ENCODE assay signal across 13 mouse cellular contexts in the genomic region with DNA sequence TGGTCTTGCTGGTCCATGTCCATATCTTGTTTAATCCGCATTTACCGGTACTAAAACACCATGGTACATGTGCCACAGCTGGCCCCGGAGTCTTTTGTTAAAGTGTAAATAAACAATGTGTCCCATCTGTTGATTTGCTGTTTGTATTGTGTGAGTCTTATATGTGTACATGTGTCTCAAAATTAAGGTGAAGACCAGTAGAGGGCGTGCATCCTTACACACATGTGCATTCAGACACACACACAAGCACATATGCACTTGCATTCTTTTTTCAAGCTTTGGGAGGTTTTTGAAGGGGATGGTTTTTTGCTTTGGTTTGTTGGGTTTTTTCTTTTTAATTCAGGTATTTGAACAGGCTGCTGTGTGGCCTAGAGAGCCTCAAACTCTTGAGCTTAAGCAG. TPM values are rescaled to one million over a fixed set of nuclear protein-coding genes. Genes with fewer than 3 reads are reported as not detected.
DNase-seq lines count a peak whose midpoint lies in the region; ATAC-seq and TF ChIP-seq lines count a peak whose summit lies in the region.
"Had no signal": no experiment of that assay in that cellular context is flagged by ENCODE, and none has a peak within 500 bp of the region (broad histone marks: within the 10 kb centered on the region; RNA-seq: fewer than 3 reads in every experiment).

No protein-coding gene starts in this region.

- no peaks in the 10 kb centered on the region for H3K27me3 ChIP-seq in cerebellum, adult 2 months (ENCODE audit: control insufficient read depth, insufficient read depth, low read length)
- H3K27me3 ChIP-seq in intestine, postnatal 0 days (replicated peaks; ENCODE audit: control insufficient read depth, insufficient read depth, low read length), result no peaks in the 10 kb centered on the region
- H3K27me3 ChIP-seq in intestine, embryonic 16.5 days (replicated peaks; ENCODE audit: control insufficient read depth, insufficient read depth, low read length), result no peaks in the 10 kb centered on the region
- H3K27me3 ChIP-seq in midbrain, postnatal 0 days (ENCODE audit: insufficient read depth, low read length), result no peaks in the 10 kb centered on the region
- H3K27me3 ChIP-seq in midbrain, embryonic 13.5 days, result no peaks in the 10 kb centered on the region
- H3K27me3 ChIP-seq: lung, embryonic 15.5 days had no signal

- no peak overlapping the region for H3K4me2 ChIP-seq in intestine, postnatal 0 days (replicated peaks; ENCODE audit: low read depth)
- H3K4me2 ChIP-seq in intestine, embryonic 16.5 days (ENCODE audit: low read depth, low read length), result no peak overlapping the region
- H3K4me2 ChIP-seq in midbrain, postnatal 0 days (ENCODE audit: low read depth, low read length, poor library complexity, severe bottlenecking), result no peak overlapping the region
- no peak overlapping the region for H3K4me2 ChIP-seq in midbrain, embryonic 13.5 days (replicated peaks)
- H3K4me2 ChIP-seq: lung, embryonic 15.5 days had no signal

- H3K36me3 ChIP-seq in intestine, postnatal 0 days (ENCODE audit: control insufficient read depth, insufficient read depth), result peaks cover 63% of the 10 kb centered on the region
- peaks cover 38% of the 10 kb centered on the region for H3K36me3 ChIP-seq in intestine, embryonic 16.5 days (ENCODE audit: control insufficient read depth, insufficient read depth, low read length)
- H3K36me3 ChIP-seq in midbrain, postnatal 0 days (ENCODE audit: insufficient read depth, low read length), result peaks cover 48% of the 10 kb centered on the region
- peaks cover 78% of the 10 kb centered on the region for H3K36me3 ChIP-seq in midbrain, embryonic 13.5 days

- peak; percentile 29; the same call in 1 of the 2 replicates for TF ChIP-seq CTCF in cerebellum, adult 2 months (IDR thresholded peaks at IDR 0.05; ENCODE audit: borderline replicate concordance, insufficient read depth, low read depth, low read length)
- peak; percentile 54 for TF ChIP-seq CTCF in intestine, postnatal 0 days (IDR thresholded peaks at IDR 0.05; ENCODE audit: low read depth)
- TF ChIP-seq CTCF in midbrain, postnatal 0 days (IDR thresholded peaks at IDR 0.05), result peak; percentile 55

- H3K9ac ChIP-seq in intestine, postnatal 0 days (ENCODE audit: low read depth, low read length), result no peak overlapping the region
- H3K9ac ChIP-seq in intestine, embryonic 16.5 days (ENCODE audit: low read depth, low read length), result no peak overlapping the region
- no peak overlapping the region for H3K9ac ChIP-seq in midbrain, postnatal 0 days (replicated peaks; ENCODE audit: low read length, poor library complexity, severe bottlenecking)
- H3K9ac ChIP-seq in midbrain, embryonic 13.5 days (replicated peaks), result no peak overlapping the region
- H3K9ac ChIP-seq: lung, embryonic 15.5 days had no signal

- WGBS in cerebellum, adult 2 months, result 87% methylated on average over 4 of the region's 4 CpGs
- WGBS in intestine, postnatal 0 days, result 85% methylated on average over 4 of the region's 4 CpGs
- WGBS in intestine, embryonic 16.5 days, result 86% methylated on average over 4 of the region's 4 CpGs
- WGBS in midbrain, postnatal 0 days, result 88% methylated on average over 4 of the region's 4 CpGs
- WGBS in midbrain, embryonic 13.5 days, result 92% methylated on average over 4 of the region's 4 CpGs

- H3K9me3 ChIP-seq in intestine, postnatal 0 days (ENCODE audit: control insufficient read depth), result no peaks in the 10 kb centered on the region
- H3K9me3 ChIP-seq in intestine, embryonic 16.5 days (ENCODE audit: control insufficient read depth, low read length), result 0 out of 2 replicates have a peak, but pooled peaks cover 3% of the 10 kb centered on the region
- H3K9me3 ChIP-seq in midbrain, postnatal 0 days (ENCODE audit: low read length), result no peaks in the 10 kb centered on the region
- no peaks in the 10 kb centered on the region for H3K9me3 ChIP-seq in midbrain, embryonic 13.5 days
- H3K9me3 ChIP-seq: lung, embryonic 15.5 days had no signal

- no peaks in the 10 kb centered on the region; the same call in 1 of the 2 replicates for H3K4me1 ChIP-seq in cerebellum, adult 2 months (ENCODE audit: control insufficient read depth, insufficient read depth, low read length)
- H3K4me1 ChIP-seq in intestine, postnatal 0 days (replicated peaks; ENCODE audit: control insufficient read depth, insufficient read depth, low read length), result no peaks in the 10 kb centered on the region
- no peaks in the 10 kb centered on the region for H3K4me1 ChIP-seq in intestine, embryonic 16.5 days (ENCODE audit: control insufficient read depth, insufficient read depth, low read length)
- no peaks in the 10 kb centered on the region for H3K4me1 ChIP-seq in midbrain, postnatal 0 days (ENCODE audit: insufficient read depth, low read length)
- H3K4me1 ChIP-seq in midbrain, embryonic 13.5 days (replicated peaks), result no peaks in the 10 kb centered on the region
- H3K4me1 ChIP-seq: lung, embryonic 15.5 days had no signal

- DNase-seq in cerebellum, adult 2 months, result no peak
- no peak for DNase-seq in cerebellum, adult 8-10 months
- DNase-seq in midbrain, postnatal 0 days (ENCODE audit: low spot score), result peak; percentile 42
- no peak for DNase-seq in urinary bladder, adult 2 months (ENCODE audit: low spot score)
- DNase-seq in adrenal gland, postnatal 25 days, result no peak
- DNase-seq: adrenal gland, postnatal 36 days; B cell, adult 2 months; cerebellum, adult 18-20 months; kidney, adult 11 months had no signal

- no peak overlapping the region for H3K27ac ChIP-seq in cerebellum, adult 2 months (ENCODE audit: insufficient read depth, low read length)
- H3K27ac ChIP-seq in intestine, postnatal 0 days (ENCODE audit: low read depth, low read length), result no peak overlapping the region
- H3K27ac ChIP-seq in intestine, embryonic 16.5 days (ENCODE audit: low read length), result no peak overlapping the region
- H3K27ac ChIP-seq in midbrain, postnatal 0 days (ENCODE audit: low read depth, low read length), result no peak overlapping the region
- H3K27ac ChIP-seq in midbrain, embryonic 13.5 days, result no peak overlapping the region
- H3K27ac ChIP-seq: lung, embryonic 15.5 days had no signal

- no peak for ATAC-seq in intestine, postnatal 0 days
- ATAC-seq in intestine, embryonic 16.5 days, result no peak
- no peak for ATAC-seq in midbrain, postnatal 0 days (ENCODE audit: low FRiP score)
- ATAC-seq in midbrain, embryonic 13.5 days, result no peak

- TF ChIP-seq POLR2A in cerebellum, adult 2 months (IDR thresholded peaks at IDR 0.05; ENCODE audit: borderline replicate concordance, insufficient read depth, low read length), result no peak

- no peak overlapping the region for H3K4me3 ChIP-seq in cerebellum, adult 2 months (replicated peaks; ENCODE audit: insufficient read depth, low read depth, low read length)
- no peak overlapping the region for H3K4me3 ChIP-seq in intestine, postnatal 0 days (ENCODE audit: low read depth, low read length)
- H3K4me3 ChIP-seq in intestine, embryonic 16.5 days (ENCODE audit: low read length), result no peak overlapping the region
- no peak overlapping the region for H3K4me3 ChIP-seq in midbrain, postnatal 0 days (ENCODE audit: low read depth, low read length)
- H3K4me3 ChIP-seq in midbrain, embryonic 13.5 days (replicated peaks), result no peak overlapping the region
- H3K4me3 ChIP-seq: lung, embryonic 15.5 days had no signal

RNA-seq across cellular contexts. Expression of a gene that starts 16.7 kb away (rescaled TPM):
- 35.7 and 39.5 TPM in 2 replicates for polyA plus RNA-seq in cerebellum, adult 2 months (2012; rRNA removed)
- 44.3 and 46.1 TPM in 2 replicates for polyA plus RNA-seq in intestine, postnatal 0 days (2015; fragmentation: Nextera tagmentation; extraction: Ambion mirVana)
- polyA plus RNA-seq in intestine, embryonic 16.5 days (2015; fragmentation: Nextera tagmentation; extraction: Ambion mirVana), result 108 and 118 TPM in 2 replicates
- 57.6 and 70.2 TPM in 2 replicates for total RNA-seq in midbrain, postnatal 0 days (2014; rRNA removed)
- 75.5 and 76.8 TPM in 2 replicates for polyA plus RNA-seq in midbrain, postnatal 0 days (2015; fragmentation: Nextera tagmentation; extraction: Ambion mirVana)
- polyA plus RNA-seq in midbrain, embryonic 13.5 days (2015; fragmentation: Nextera tagmentation; extraction: Ambion mirVana), result 138 and 145 TPM in 2 replicates
- polyA plus RNA-seq in urinary bladder, adult 2 months (2012; rRNA removed), result 30.7 and 35.2 TPM in 2 replicates
- total RNA-seq in adrenal gland, postnatal 25 days (2021), result 34.9 and 36.3 TPM in 2 replicates

RNA-seq across cellular contexts. Expression of a gene that starts 16.9 kb away (rescaled TPM):
- 87.9 and 89.6 TPM in 2 replicates for polyA plus RNA-seq in cerebellum, adult 2 months (2012; rRNA removed)
- 46.4 and 49.2 TPM in 2 replicates for polyA plus RNA-seq in intestine, postnatal 0 days (2015; fragmentation: Nextera tagmentation; extraction: Ambion mirVana)
- polyA plus RNA-seq in intestine, embryonic 16.5 days (2015; fragmentation: Nextera tagmentation; extraction: Ambion mirVana), result 56.3 and 59.7 TPM in 2 replicates
- total RNA-seq in midbrain, postnatal 0 days (2014; rRNA removed), result 27.7 and 38.3 TPM in 2 replicates
- 102 TPM in 2 replicates for polyA plus RNA-seq in midbrain, postnatal 0 days (2015; fragmentation: Nextera tagmentation; extraction: Ambion mirVana)
- polyA plus RNA-seq in midbrain, embryonic 13.5 days (2015; fragmentation: Nextera tagmentation; extraction: Ambion mirVana), result 84.6 and 87.4 TPM in 2 replicates
- polyA plus RNA-seq in urinary bladder, adult 2 months (2012; rRNA removed), result 24.7 and 34.3 TPM in 2 replicates
- total RNA-seq in adrenal gland, postnatal 25 days (2021), result 40.3 and 43.1 TPM in 2 replicates
